Mouse (Mus musculus): ENCODE measurements at regions not wholly inside any gene's neighbourhood (a gene's known extent, or its start where the extent isn't known, plus 50 kb on each side); places are given as distances from the start of the nearest gene placed in this dataset.

GRCm38 (mm10) chr7:118309733-118310132 lies 66.3 kb upstream of the Smg1 start:
- TF ChIP-seq CTCF (IDR thresholded peaks at IDR 0.05; ENCODE audit: low read depth) (no peak), EP300 (IDR thresholded peaks at IDR 0.05; ENCODE audit: low read depth) (no peak)
